Mouse (Mus musculus) ovary, postnatal 10 days (tissue): ENCODE results near the gene Klhdc4.

Experiments used
- DNase-seq: peaks from one replicate; pipeline ENCODE4 v3.0.0; 2022; ENCODE audit warnings: low spot score

Klhdc4 gene

DNA sequence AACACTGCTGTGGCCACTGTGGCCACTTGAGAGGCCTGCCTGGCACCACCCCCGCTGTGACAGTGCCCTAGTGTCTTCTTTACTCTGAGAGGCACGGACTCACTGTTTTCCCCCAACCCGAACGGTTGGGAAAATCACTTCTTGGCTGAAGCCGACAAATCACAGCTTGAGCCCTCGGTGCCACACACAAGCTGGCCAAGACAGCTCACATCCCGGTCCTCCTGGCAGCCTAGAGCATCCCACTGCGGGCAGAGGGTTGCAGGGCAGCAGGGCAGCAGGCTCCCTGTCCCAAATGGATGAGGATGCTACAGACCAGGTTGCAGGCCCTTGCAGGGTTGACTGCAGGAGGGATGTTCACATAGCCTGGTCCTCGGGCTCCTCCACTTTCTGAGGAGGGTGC is 79.9 kb downstream of the Klhdc4 start:
- DNase-seq = no peak
